Mouse (Mus musculus) heart, postnatal 0 days (tissue): ENCODE results near the gene Thoc3. TPM values are rescaled to one million over a fixed set of nuclear protein-coding genes. Genes with fewer than 3 reads are reported as not detected.

Experiments used
- ATAC-seq: fragments of 200-750 bp; cut with Nextera tagmentation; 2 replicates; pipeline ENCODE4 v1.8.0; 2017; ENCODE audit warnings: low read depth, moderate number of reproducible peaks, moderate library complexity; ENCODE audit not compliant: insufficient read depth
- DNase-seq: peaks from one replicate; pipeline ENCODE4 v3.0.0-alpha.2; 2016; ENCODE audit warnings: low spot score
- H3K27ac ChIP-seq: fragments of 300-500 bp; sonication (generic); 2 replicates; pipeline ENCODE4 v1.5.1; 2014; ENCODE audit warnings: low read depth, mild to moderate bottlenecking
- H3K27me3 ChIP-seq: fragments of 300-500 bp; sonication (generic); 2 replicates; pipeline ENCODE4 v1.6.1; 2014; ENCODE audit warnings: low read length, mixed read lengths; ENCODE audit not compliant: control insufficient read depth, insufficient read depth
- H3K36me3 ChIP-seq: fragments of 300-500 bp; sonication (generic); replicated peaks from 2 replicates; pipeline ENCODE4 v1.6.1; 2014; ENCODE audit warnings: low read length, mixed read lengths; ENCODE audit not compliant: control insufficient read depth, insufficient read depth
- H3K4me1 ChIP-seq: fragments of 300-500 bp; sonication (generic); 2 replicates; pipeline ENCODE4 v1.6.1; 2014; ENCODE audit warnings: antibody characterized with exemption; ENCODE audit not compliant: control insufficient read depth, insufficient read depth
- H3K4me2 ChIP-seq: fragments of 300-500 bp; sonication (generic); 2 replicates; pipeline ENCODE4 v1.6.1; 2014; ENCODE audit warnings: low read depth, mild to moderate bottlenecking, low read length, moderate library complexity
- H3K4me3 ChIP-seq: fragments of 300-500 bp; sonication (generic); 2 replicates; pipeline ENCODE4 v1.5.1; 2014; ENCODE audit warnings: low read depth, low read length
- H3K9ac ChIP-seq: fragments of 300-500 bp; sonication (generic); replicated peaks from 2 replicates; pipeline ENCODE4 v1.6.1; 2014; ENCODE audit warnings: low read depth, low read length, mixed read lengths
- H3K9me3 ChIP-seq: fragments of 300-500 bp; sonication (generic); replicated peaks from 2 replicates; pipeline ENCODE4 v1.6.1; 2016; ENCODE audit warnings: low read length; ENCODE audit not compliant: control insufficient read depth
- CTCF ChIP-seq: IDR thresholded peaks from 2 replicates; pipeline ENCODE4 v1.5.1; 2016; ENCODE audit warnings: antibody characterized with exemption, control low read depth, low read depth
- EP300 ChIP-seq: IDR thresholded peaks from 2 replicates; pipeline ENCODE4 v1.6.1; 2016; ENCODE audit warnings: antibody characterized with exemption, low read depth
- WGBS: fragments of 180-500 bp; shearing (Covaris S2); extraction: QIAGEN DNeasy Blood & Tissue Kit; methylation state at CpG from one replicate; pipeline ENCODE4 v1.1.7; 2014; 5-methylcytosine and 5-hydroxymethylcytosine counted together
- polyA plus RNA-seq: library from polyadenylated mRNA; unstranded; fragments of >200 nt; fragmentation: Nextera tagmentation; extraction: Ambion mirVana; gene quantifications from 2 replicates; pipeline ENCODE4 v1.2.1, GENCODE M21; 2015
- total RNA-seq: library from RNA; depleted of rRNA; stranded (reverse); fragments of >200 nt; gene quantifications from 2 replicates; pipeline ENCODE4 v1.2.3, GENCODE M21; 2014; ENCODE audit warnings: low replicate concordance; rRNA removed

Thoc3 gene
- total and polyA plus RNA-seq, 2 experiments from 2014 or later = 32.9 to 51.5 TPM

DNA sequence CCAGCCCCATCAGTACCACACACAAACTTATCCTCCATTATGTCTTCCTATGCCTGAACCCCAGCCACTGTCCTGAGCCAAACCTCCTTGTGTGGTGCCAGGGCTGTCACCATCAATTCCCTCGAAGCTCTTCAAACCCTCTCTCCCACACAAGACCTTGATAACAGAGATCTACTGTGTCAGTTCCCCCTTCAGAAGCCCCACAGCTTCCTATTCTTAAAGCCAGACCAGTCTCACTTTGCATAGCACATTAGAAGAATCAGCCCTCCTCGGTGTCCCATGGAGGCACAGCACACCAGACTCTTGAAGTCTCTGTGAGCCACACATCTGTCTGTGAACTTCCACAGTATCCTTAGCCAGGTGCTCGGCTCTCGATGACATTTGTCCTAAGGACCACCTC is 55.9 kb downstream of the Thoc3 start:
- ATAC-seq = no peak
- DNase-seq = no peak
- 63% methylated on average over 4 of the region's 4 CpGs for WGBS
- Histone ChIP-seq H3K4me3 (no peak overlapping the region), H3K9me3 (no peaks in the 10 kb centered on the region), H3K36me3 (no peaks in the 10 kb centered on the region), H3K4me2 (no peak overlapping the region), H3K4me1 (0 out of 2 replicates have a peak, but pooled peaks cover 6% of the 10 kb centered on the region), H3K9ac (no peak overlapping the region), H3K27me3 (no peaks in the 10 kb centered on the region), H3K27ac (no peak overlapping the region)
- TF ChIP-seq EP300 (no peak), CTCF (no peak)

DNA sequence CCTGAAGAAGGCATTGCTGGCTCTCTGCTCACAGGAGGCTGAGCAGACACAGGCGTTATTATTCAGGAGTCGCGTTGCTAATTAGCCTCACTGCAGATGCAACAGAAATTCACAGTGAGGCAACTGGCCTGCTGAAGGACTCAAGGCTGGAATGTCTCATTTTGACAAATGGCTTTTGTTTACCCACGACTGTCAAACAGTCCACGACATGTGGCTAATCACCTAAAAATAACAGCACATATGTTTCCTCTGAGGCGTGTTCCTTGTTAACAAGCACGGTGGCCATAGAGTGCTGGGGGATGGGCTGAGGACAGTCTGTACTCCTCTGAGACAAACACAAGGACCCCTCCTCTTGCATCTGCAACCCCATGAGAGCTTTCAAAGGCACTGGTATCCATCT is 56.4 kb downstream of the Thoc3 start:
- H3K4me2 ChIP-seq = no peak overlapping the region
- no peaks in the 10 kb centered on the region for H3K36me3 ChIP-seq
- no peak for DNase-seq
- no peak overlapping the region for H3K4me3 ChIP-seq
- TF ChIP-seq CTCF = no peak
- no peak for TF ChIP-seq EP300
- WGBS = 13% methylated on average over 7 of the region's 7 CpGs
- H3K9ac ChIP-seq = no peak overlapping the region
- H3K9me3 ChIP-seq = no peaks in the 10 kb centered on the region
- no peaks in the 10 kb centered on the region for H3K27me3 ChIP-seq
- ATAC-seq = peak; percentile 17; the same call in 1 of the 2 replicates
- no peak overlapping the region for H3K27ac ChIP-seq
- 0 out of 2 replicates have a peak, but pooled peaks cover 6% of the 10 kb centered on the region for H3K4me1 ChIP-seq

DNA sequence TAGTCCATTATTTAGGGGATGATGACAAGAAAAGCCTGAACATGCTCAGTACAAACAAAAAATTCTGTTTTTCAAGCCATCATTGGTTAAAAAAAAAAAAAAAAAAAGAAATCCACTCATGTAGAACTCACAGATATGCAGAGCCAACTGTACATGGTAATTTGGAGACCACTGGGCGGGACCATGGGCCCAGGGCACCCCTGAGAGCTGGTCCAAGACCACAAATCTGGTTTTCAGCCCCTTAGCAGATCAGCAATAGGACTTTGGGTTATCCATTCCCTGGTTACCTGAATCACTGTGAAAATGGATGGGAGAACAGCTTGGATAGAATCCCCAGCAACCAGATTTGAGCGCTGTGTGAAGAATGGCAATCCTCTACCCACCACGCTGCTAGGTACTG is 57.0 kb downstream of the Thoc3 start:
- H3K4me3 ChIP-seq = no peak overlapping the region
- DNase-seq = no peak
- H3K4me1 ChIP-seq = 0 out of 2 replicates have a peak, but pooled peaks cover 6% of the 10 kb centered on the region
- TF ChIP-seq EP300 (no peak), CTCF (no peak)
- no peak for ATAC-seq
- H3K9ac ChIP-seq = no peak overlapping the region
- no peak overlapping the region for H3K4me2 ChIP-seq
- H3K9me3 ChIP-seq = no peaks in the 10 kb centered on the region
- no peaks in the 10 kb centered on the region for H3K36me3 ChIP-seq
- H3K27me3 ChIP-seq = no peaks in the 10 kb centered on the region
- WGBS = 89% methylated on average over 3 of the region's 3 CpGs
- H3K27ac ChIP-seq = no peak overlapping the region

Other genes with a start within 250 kb of the Thoc3 start
- gene Cplx2, start 97.5 kb downstream of the Thoc3 start, total RNA-seq = 6.5 and 7.6 TPM in 2 replicates
- 1.5 and 1.7 TPM in 2 replicates for gene Cplx2, start 97.5 kb downstream of the Thoc3 start, polyA plus RNA-seq
- 3.6 and 6.3 TPM in 2 replicates for gene Simc1, start 34.9 kb upstream of the Thoc3 start, total RNA-seq
- 1.6 and 1.9 TPM in 2 replicates for gene Simc1, start 34.9 kb upstream of the Thoc3 start, polyA plus RNA-seq
- gene 4833439L19Rik, start 96.6 kb upstream of the Thoc3 start, total RNA-seq = 106 and 130 TPM in 2 replicates
- 100 and 110 TPM in 2 replicates for gene 4833439L19Rik, start 96.6 kb upstream of the Thoc3 start, polyA plus RNA-seq
- gene Arl10, start 106.2 kb upstream of the Thoc3 start, total RNA-seq = 13.6 and 85.9 TPM in 2 replicates
- 9.4 and 10.7 TPM in 2 replicates for gene Arl10, start 106.2 kb upstream of the Thoc3 start, polyA plus RNA-seq
- 12.1 and 22.9 TPM in 2 replicates for gene Nop16, start 121.2 kb upstream of the Thoc3 start, total RNA-seq
- gene Nop16, start 121.2 kb upstream of the Thoc3 start, polyA plus RNA-seq = 29.9 and 30.0 TPM in 2 replicates
- 262 and 392 TPM in 2 replicates for gene Higd2a, start 121.4 kb upstream of the Thoc3 start, total RNA-seq
- 496 and 515 TPM in 2 replicates for gene Higd2a, start 121.4 kb upstream of the Thoc3 start, polyA plus RNA-seq
- 32.1 and 43.6 TPM in 2 replicates for gene Cltb, start 142.5 kb upstream of the Thoc3 start, total RNA-seq
- 66.0 and 66.2 TPM in 2 replicates for gene Cltb, start 142.5 kb upstream of the Thoc3 start, polyA plus RNA-seq
- gene Faf2, start 152.9 kb upstream of the Thoc3 start, total RNA-seq = 32.1 and 48.9 TPM in 2 replicates
- gene Faf2, start 152.9 kb upstream of the Thoc3 start, polyA plus RNA-seq = 27.2 and 29.2 TPM in 2 replicates
- gene Rnf44, start 225.1 kb upstream of the Thoc3 start, total RNA-seq = 40.1 and 55.1 TPM in 2 replicates
- 28.3 and 30.8 TPM in 2 replicates for gene Rnf44, start 225.1 kb upstream of the Thoc3 start, polyA plus RNA-seq
- gene Cdhr2, start 232.6 kb upstream of the Thoc3 start, total RNA-seq = 0.04 TPM in 1 of 2 replicates, not detected in the other
- not detected in 2 replicates for gene Cdhr2, start 232.6 kb upstream of the Thoc3 start, polyA plus RNA-seq